Mouse (Mus musculus) thymus, adult 2 months (tissue): ENCODE data around the gene Cd6. TPM values are rescaled to one million over a fixed set of nuclear protein-coding genes. Genes with fewer than 3 reads are reported as not detected.
A peak's percentile ranks its signal among the peaks of the same experiment; 100 is the strongest.

Source experiments
- DNase-seq: peaks from one replicate; pipeline ENCODE4 v3.0.0; 2021
- H3K27ac ChIP-seq: fragments of 200-500 bp; 2 replicates; pipeline ENCODE4 v1.5.1; 2012; ENCODE audit warnings: low read length, control low read depth; ENCODE audit not compliant: control insufficient read depth, insufficient read depth
- H3K27me3 ChIP-seq: fragments of 200-500 bp; 2 replicates; pipeline ENCODE4 v1.6.1; 2012; ENCODE audit warnings: mild to moderate bottlenecking, low read length, moderate library complexity, mixed read lengths; ENCODE audit not compliant: control insufficient read depth, insufficient read depth
- H3K36me3 ChIP-seq: fragments of 200-500 bp; 2 replicates; pipeline ENCODE4 v1.6.1; 2012; ENCODE audit warnings: mild to moderate bottlenecking, low read length, moderate library complexity; ENCODE audit not compliant: control insufficient read depth, insufficient read depth
- H3K4me1 ChIP-seq: fragments of 200-500 bp; replicated peaks from 2 replicates; pipeline ENCODE4 v1.6.1; 2012; ENCODE audit warnings: low read length; ENCODE audit not compliant: control insufficient read depth, insufficient read depth
- H3K4me3 ChIP-seq: fragments of 200-500 bp; 2 replicates; pipeline ENCODE4 v1.5.1; 2012; ENCODE audit warnings: mild to moderate bottlenecking, low read length, control low read depth, moderate library complexity; ENCODE audit not compliant: control insufficient read depth, insufficient read depth
- CTCF ChIP-seq: fragments of 200-500 bp; IDR thresholded peaks from 2 replicates; pipeline ENCODE4 v1.5.1; 2012; ENCODE audit warnings: mild to moderate bottlenecking, control low read depth, low read length, moderate library complexity, borderline replicate concordance; ENCODE audit not compliant: control insufficient read depth, poor library complexity, insufficient read depth; ENCODE audit errors: extremely low read depth
- POLR2A ChIP-seq: fragments of 200-500 bp; IDR thresholded peaks from 2 replicates; pipeline ENCODE4 v1.6.1; 2012; ENCODE audit warnings: mild to moderate bottlenecking, low read length, control low read depth, moderate library complexity; ENCODE audit not compliant: control insufficient read depth, poor library complexity, insufficient read depth; ENCODE audit errors: extremely low read depth
- WGBS: fragments of 180-500 bp; shearing (Covaris S2); methylation state at CpG from one replicate; pipeline ENCODE4 v1.1.7; 2018; 5-methylcytosine and 5-hydroxymethylcytosine counted together
- polyA plus RNA-seq: library from polyadenylated mRNA; depleted of rRNA; stranded (reverse); fragments of >200 nt; gene quantifications from 2 replicates; pipeline ENCODE4 v1.2.3, GENCODE M21; 2012

Cd6 gene
- polyA plus RNA-seq, 1 experiment = 317 TPM

DNA sequence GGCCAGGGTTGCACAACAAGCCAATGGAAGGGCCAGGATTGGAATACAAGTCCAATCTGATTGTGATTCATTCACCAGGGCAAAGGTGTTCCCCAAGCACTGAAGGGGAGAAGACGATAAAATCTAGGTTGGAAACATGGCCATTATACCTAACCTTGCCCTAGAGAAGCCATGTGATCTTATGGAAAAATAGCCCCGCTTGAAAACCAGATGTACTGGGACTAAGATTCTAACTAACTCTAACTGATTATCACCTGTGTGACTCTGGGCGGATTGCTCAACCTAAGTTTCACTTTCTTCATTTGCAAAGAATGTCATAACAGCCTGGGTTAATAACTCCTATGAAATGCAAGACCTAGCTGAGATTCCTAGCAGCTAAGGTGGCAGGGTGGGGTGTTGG is 25.6 kb upstream of the Cd6 start:
- H3K4me1 ChIP-seq = no peaks in the 10 kb centered on the region
- no peaks in the 10 kb centered on the region for H3K36me3 ChIP-seq
- TF ChIP-seq CTCF (no peak), POLR2A (no peak)
- WGBS = 93% methylated on average over 3 of the region's 3 CpGs
- DNase-seq = no peak
- no peak overlapping the region for H3K4me3 ChIP-seq
- no peak overlapping the region for H3K27ac ChIP-seq
- H3K27me3 ChIP-seq = no peaks in the 10 kb centered on the region

GRCm38 (mm10) chr19:10847311-10848087 is 17.6 kb upstream of the Cd6 start:
- H3K4me1 ChIP-seq = peaks cover 8% of the 10 kb centered on the region
- no peak overlapping the region for H3K4me3 ChIP-seq
- H3K27ac ChIP-seq = no peak overlapping the region
- WGBS = 85% methylated on average over 3 of the region's 3 CpGs
- no peak for DNase-seq
- H3K36me3 ChIP-seq = no peaks in the 10 kb centered on the region
- no peaks in the 10 kb centered on the region for H3K27me3 ChIP-seq
- TF ChIP-seq CTCF = no peak
- no peak for TF ChIP-seq POLR2A

- TF ChIP-seq CTCF (no peak), POLR2A (no peak)
- no peak for DNase-seq
- H3K4me3 ChIP-seq = no peak overlapping the region
- peaks cover 16% of the 10 kb centered on the region for H3K4me1 ChIP-seq
- H3K27me3 ChIP-seq = no peaks in the 10 kb centered on the region
- no peak overlapping the region for H3K27ac ChIP-seq
- H3K36me3 ChIP-seq = no peaks in the 10 kb centered on the region
- WGBS = 97% methylated on average over 7 of the region's 7 CpGs
Measured at GRCm38 (mm10) chr19:10846150-10846549, 16.3 kb upstream of the Cd6 start.

- WGBS = 89% methylated on average over 3 of the region's 3 CpGs
- TF ChIP-seq POLR2A (no peak), CTCF (no peak)
- no peak overlapping the region for H3K27ac ChIP-seq
Measured at GRCm38 (mm10) chr19:10845454-10845853, 15.6 kb upstream of the Cd6 start.

DNA sequence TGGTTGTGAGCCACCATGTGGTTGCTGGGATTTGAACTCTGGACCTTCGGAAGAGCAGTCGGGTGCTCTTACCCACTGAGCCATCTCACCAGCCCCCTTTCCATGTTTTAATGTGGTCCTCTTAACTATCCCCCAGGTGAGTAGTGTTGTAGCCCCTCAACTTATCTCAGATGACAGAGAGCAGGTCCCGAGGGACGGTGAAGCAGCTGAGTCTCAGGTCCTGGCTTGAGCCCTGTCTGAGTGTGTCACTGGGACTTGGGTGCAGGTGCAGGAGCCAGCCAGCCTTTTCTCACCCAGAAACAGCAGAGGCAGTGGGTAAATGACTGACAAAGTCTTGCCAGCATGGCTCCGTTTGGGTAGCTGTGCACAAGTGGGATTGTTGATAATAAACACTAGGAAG is 14.3 kb upstream of the Cd6 start:
- Histone ChIP-seq H3K27ac (no peak overlapping the region), H3K4me3 (no peak overlapping the region), H3K36me3 (no peaks in the 10 kb centered on the region), H3K4me1 (peaks cover 19% of the 10 kb centered on the region), H3K27me3 (no peaks in the 10 kb centered on the region)
- 95% methylated on average over 5 of the region's 5 CpGs for WGBS
- TF ChIP-seq POLR2A = no peak
- no peak for TF ChIP-seq CTCF
- DNase-seq = no peak

More at GRCm38 (mm10) chr19:10845454-10845853, 15.6 kb upstream of the Cd6 start:
- Histone ChIP-seq H3K36me3 (no peaks in the 10 kb centered on the region), H3K4me1 (peaks cover 16% of the 10 kb centered on the region), H3K27me3 (no peaks in the 10 kb centered on the region), H3K4me3 (no peak overlapping the region)
- DNase-seq = no peak

DNA sequence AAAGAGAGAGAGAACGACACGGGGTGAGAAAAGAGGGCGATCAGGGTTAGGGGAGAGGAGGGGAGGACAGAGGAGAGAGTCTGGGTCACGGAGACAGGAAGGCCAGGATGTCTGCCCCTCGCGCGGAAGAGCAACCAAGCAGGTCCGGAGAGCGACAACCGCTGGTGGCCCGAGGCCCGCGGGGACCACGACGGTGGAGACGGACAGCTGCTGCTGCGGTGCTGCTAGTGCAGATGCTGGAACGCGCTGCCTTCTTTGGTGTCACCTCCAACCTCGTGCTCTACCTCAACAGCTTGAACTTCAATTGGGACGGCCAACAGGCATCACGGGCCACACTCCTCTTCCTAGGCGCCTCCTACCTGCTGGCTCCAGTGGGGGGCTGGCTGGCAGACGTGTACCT is 13.1 kb upstream of the Cd6 start:
- TF ChIP-seq CTCF (no peak), POLR2A (no peak)
- WGBS = 46% methylated on average over 24 of the region's 24 CpGs

GRCm38 (mm10) chr19:10841721-10842626 is 12.1 kb upstream of the Cd6 start:
- Histone ChIP-seq H3K27me3 (no peaks in the 10 kb centered on the region), H3K4me1 (peaks cover 22% of the 10 kb centered on the region), H3K4me3 (no peak overlapping the region), H3K36me3 (no peaks in the 10 kb centered on the region), H3K27ac (no peak overlapping the region)
- DNase-seq = no peak
- TF ChIP-seq CTCF (no peak), POLR2A (no peak)
- WGBS = 31% methylated on average over 16 of the region's 16 CpGs

More for the DNA sequence above, 13.1 kb upstream of the Cd6 start:
- no peaks in the 10 kb centered on the region for H3K36me3 ChIP-seq
- H3K4me3 ChIP-seq = peak overlapping the region; percentile 22
- H3K27me3 ChIP-seq = no peaks in the 10 kb centered on the region
- peaks cover 22% of the 10 kb centered on the region for H3K4me1 ChIP-seq
- H3K27ac ChIP-seq = no peak overlapping the region
- DNase-seq = no peak
